Mouse (Mus musculus): ENCODE results near the gene Gm28434.

Gm28434 gene

GRCm38 (mm10) chr5:87969201-87969600 is at the start of gene Gm28434, which contains the start of gene 2310003L06Rik:
Gene Gm28434, plus strand, starts transcription at chr5:87969517.
Gene 2310003L06Rik, plus strand, starts transcription at chr5:87969459.
- DNase-seq (ENCODE audit: low spot score), result no peak

- DNase-seq (ENCODE audit: low spot score), result no peak
Measured at GRCm38 (mm10) chr5:87925372-87925771, 43.9 kb upstream of the Gm28434 start, which contains the start of gene Csn3. Gene Csn3, plus strand, starts transcription at chr5:87925579.

DNA sequence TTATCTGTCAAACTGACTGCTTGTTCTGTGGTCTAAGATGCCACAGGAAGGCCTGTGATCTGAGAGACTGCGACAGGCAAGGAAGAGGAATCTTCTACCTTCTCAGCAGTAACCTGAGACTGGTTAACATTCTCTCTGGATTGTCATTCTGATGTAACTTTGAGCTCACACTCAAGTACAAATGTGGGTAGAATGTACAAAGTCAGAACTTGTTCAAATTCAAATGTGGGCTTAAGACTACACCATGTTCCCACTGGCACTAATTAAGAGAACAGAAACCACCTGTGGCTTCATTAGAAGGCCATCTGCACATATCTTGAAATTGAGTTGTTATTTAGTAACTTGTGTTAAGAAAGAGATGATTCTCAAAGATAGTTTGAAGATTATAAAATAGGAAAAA is 37.7 kb upstream of the Gm28434 start:
- no peak for DNase-seq (ENCODE audit: low spot score)

- no peak for DNase-seq (ENCODE audit: low spot score)
Measured at GRCm38 (mm10) chr5:87940752-87941151, 28.6 kb upstream of the Gm28434 start.

DNA sequence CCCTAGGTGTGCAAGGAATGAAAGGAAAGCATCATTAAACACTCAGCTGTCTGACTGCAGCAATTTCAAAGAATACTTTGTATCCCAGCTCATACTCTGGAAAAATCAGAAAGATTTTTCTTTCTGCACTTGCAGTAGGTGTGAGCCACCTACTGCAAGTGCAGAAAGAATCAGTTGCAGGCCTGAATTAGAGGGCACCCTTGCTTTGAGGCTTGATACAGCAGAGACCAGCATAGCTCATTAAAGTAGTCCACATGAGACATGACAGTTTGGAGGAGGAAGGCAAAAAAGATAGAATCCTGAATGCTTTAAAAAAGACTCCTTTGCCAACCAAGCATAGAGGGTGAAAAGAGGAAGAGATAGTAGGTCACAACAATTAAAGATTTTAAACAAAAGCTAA is 26.8 kb upstream of the Gm28434 start:
- DNase-seq (ENCODE audit: low spot score), result no peak

DNA sequence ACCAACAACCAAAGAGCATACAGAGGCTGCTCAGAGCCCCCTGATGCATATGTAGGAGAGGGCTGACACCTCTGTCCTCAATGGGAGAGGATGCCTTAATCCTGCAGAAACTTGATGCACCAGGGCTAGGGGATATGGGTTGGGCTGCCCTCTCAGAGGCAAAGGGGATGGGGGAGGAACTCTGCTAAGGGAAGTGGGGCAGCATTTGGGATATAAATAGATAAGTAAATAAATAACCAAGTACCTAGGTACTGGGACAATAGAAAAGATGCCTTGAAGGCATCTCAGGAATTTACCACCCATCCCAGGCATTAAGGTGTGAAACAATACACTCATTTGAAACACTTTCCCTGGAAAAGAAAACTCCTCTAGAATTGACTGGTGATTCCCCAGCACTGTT is 17.5 kb upstream of the Gm28434 start:
- DNase-seq (ENCODE audit: low spot score), result no peak

DNA sequence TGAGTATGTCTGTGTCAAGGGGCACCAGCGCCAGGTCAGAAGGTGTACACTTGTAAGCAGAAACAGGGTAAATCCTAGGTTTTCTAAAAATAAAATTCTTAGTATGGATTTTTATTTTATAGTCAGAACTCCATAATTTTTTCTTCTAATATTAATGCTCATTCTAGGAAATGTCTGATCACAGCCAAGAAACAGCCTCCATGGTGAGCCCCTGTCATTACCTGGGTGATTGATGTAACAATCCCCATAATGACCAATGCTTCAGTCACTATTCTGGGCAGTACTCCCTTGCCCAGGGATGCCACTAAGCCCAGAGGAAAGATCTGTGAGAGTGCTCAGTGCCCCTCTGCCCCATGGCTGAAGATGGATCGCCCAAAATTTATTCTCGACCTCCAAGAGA is 9.8 kb downstream of the Gm28434 start, which contains the start of gene Cabs1:
TSS of gene Cabs1 (plus strand) at position 301 of the 400 bp plus-strand sequence.
- DNase-seq (ENCODE audit: low spot score), result no peak

DNA sequence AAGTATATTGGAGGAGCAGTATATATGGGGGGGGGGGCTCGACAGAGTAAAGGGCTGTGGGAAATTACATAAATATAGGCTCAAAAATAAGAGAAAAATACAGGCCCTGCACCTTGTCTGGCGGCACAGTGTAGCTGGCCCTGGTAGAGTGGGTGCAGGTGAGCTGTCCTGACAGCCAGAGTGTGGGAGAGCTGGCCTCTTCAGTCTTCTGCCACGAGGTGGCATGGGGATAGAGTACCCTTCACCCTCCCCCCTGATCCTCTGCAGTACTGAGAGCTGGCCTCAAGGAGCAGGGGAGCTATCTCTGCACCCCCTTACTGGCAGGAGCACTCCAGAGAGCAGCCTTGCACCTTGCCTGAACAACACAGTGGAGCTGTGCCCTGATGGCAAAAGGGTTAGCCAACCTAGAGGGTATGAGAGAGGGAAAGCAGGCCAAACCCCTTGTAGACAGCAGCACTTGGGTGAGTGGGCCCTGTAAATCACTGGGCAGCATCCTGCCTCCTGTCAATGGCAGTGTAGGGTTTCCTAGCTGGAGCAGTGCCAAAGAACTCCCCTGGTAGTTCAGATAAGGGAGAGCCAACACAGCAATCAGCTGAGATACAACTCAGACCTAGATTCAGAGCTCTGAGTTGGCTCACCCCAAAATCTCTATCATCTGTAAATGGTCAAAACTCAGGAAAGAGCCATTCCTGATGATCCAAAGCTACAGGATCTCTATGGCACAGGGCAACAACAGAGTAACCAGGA is 13.3 kb downstream of the Gm28434 start:
- no peak for DNase-seq (ENCODE audit: low spot score)

DNA sequence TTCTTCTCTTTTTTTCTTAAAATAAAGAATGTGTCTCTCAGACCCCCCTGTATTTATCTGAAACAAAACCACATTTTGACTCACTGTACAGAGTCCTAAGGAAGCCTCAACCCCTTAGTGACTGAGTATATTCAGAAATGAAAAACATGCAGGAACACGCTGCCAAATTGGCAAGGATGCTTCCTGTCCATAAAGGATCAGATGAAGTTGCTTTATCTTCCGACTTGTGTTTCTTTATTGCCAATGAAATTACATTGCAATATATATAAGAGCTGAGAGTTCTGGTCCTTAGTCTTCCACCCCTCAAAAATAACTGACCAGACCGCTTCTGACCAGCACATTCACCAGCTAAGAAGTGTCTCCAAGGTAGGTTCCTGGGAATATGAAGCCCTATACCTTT is 32.9 kb downstream of the Gm28434 start, which contains the start of gene Smr3a:
TSS of gene Smr3a (plus strand) at position 301 of the 400 bp plus-strand sequence.
- DNase-seq (ENCODE audit: low spot score), result no peak

DNA sequence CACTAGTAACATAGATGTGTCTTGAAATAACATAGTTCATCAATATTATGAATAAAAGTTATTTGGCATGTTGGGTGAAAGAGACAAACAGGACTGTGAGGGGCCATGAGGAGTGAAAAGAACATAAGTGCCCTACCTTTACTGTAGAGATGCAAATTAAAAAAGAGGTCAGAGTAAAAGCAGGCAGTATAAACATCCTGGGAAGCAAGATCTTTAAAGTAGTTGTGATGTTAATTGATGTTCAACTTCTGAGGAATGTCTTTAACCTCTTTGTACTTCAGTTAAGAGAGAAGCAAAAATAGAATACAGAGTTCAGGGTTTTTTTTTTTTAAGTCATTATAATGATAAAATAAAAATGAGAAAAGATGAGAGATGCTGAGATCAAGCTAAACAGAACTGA is 35.9 kb downstream of the Gm28434 start:
- DNase-seq (ENCODE audit: low spot score), result no peak
